Mouse (Mus musculus) megakaryocyte, embryonic 14.5 days (primary cell): Measurements from ENCODE around the gene Efna3.

ENCODE experiments used
- FLI1 ChIP-seq: IDR thresholded peaks from 2 replicates; pipeline ENCODE4 v1.6.1; 2012; ENCODE audit warnings: low read length, inconsistent platforms, mixed read lengths
- GATA1 ChIP-seq: IDR thresholded peaks from 3 replicates; pipeline ENCODE4 v1.6.1; 2012; ENCODE audit warnings: mixed read lengths, low read length, inconsistent platforms, borderline replicate concordance

- TF ChIP-seq GATA1: no peak
- no peak for TF ChIP-seq FLI1
Observed at GRCm38 (mm10) chr3:89278643-89279042, 44.1 kb downstream of the Efna3 start.
